Mouse (Mus musculus): ENCODE measurements at regions not wholly inside any gene's neighbourhood (a gene's known extent, or its start where the extent isn't known, plus 50 kb on each side); places are given as distances from the start of the nearest gene placed in this dataset.
A peak's percentile ranks its signal among the peaks of the same experiment; 100 is the strongest.

DNA sequence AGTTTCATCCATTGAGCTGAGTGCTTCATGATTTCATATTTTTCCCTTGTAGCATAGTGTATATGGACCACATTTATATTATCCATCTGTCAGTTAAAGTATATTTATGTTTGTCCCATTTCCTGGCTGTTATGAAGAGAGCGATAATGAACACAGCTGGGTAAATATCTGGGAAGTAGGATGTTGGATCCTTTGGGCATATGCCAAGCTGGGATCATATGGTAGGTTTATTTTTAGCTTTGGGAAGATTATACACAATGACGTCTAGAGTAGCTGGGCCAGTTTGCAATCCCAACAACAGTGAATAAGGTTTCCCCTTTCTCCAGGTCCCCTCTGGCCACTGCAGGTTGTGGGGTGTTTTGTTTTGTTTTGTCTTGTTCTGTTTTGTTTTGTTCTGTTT, 164.5 kb downstream of the Gm765 start:
- no peak for ATAC-seq (replicated peaks; ENCODE audit: low read depth, poor library complexity, severe bottlenecking)

DNA sequence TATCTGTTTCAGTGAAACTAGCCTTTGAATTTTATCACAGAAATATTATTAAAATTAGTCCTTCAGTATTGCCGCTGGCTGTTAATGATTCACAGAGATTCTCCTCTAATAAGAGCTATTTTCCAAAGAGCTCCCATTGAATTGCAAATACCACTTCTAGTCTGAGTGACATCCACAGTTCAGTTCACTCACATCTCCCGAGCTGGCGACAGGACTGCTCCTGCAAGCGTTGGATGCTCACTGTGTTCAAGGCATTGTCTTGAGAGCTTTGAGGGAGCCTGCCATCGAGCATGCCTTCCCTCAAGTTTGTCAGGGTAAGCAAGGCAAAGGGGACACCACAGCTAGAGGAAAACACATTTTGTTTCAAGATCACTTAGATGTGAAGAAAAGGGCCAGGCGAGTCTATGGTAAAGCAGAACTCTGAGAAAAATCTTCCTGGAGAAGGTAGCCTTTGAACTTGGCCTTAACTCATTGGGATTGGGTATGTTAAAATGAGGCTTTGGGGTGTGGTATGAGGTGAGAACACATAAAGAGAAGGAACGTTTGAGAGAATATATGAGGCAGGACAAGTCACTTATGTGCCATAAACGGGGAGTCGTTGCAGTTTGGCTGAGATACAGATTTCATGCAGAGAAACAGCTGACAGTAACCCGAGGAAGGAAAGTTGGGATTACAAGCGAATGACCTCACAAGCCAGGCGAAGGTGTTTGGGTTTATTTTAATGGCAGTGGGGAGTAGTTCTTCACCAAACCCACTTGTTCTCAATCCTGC, 193.3 kb downstream of the Gm765 start:
- ATAC-seq (replicated peaks; ENCODE audit: low read depth, poor library complexity, severe bottlenecking): no peak

GRCm38 (mm10) chr6:98147855-98148254, 194.7 kb downstream of the Gm765 start:
- ATAC-seq (replicated peaks; ENCODE audit: low read depth, poor library complexity, severe bottlenecking): no peak

DNA sequence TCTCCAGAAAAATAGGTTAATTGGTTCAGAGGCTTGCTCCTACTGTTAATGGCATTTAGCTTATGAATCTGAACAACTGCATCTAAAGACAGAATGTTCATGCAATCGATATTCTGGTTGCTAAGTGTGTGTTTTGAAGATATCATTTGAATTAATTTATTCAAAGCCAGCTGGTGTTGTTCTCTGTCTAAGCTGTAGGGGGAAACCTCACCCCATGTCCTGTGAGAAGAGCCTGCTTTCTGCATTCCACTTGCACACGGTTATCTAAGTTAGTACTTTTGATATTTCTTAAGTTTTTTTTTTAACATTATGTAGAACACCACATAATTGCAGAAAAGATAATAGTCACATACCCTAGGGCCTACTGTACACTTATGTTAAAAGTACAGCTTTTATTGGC, 209.6 kb downstream of the Gm765 start:
- peak; percentile 71 for ATAC-seq (replicated peaks; ENCODE audit: low read depth, poor library complexity, severe bottlenecking)

DNA sequence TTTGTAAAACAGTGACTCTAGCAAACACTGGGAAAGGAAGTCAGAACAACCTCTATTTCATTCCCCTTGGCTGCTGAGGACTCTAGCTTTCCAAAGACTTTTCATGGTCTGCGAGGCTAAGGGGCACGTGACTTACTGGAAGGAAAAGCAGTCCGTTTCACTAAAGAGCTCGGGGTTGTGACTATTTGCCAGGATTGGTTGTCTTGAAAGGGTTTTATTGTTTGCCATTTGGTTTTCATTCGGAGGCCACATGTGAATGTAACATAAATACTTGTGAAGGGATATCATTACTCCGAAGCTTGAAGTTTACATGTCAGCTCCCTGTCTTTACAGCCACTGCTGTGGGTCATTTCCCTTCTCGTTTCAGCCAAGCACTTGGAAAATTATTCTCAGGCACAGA, 217.1 kb downstream of the Gm765 start:
- no peak for ATAC-seq (replicated peaks; ENCODE audit: low read depth, poor library complexity, severe bottlenecking)

DNA sequence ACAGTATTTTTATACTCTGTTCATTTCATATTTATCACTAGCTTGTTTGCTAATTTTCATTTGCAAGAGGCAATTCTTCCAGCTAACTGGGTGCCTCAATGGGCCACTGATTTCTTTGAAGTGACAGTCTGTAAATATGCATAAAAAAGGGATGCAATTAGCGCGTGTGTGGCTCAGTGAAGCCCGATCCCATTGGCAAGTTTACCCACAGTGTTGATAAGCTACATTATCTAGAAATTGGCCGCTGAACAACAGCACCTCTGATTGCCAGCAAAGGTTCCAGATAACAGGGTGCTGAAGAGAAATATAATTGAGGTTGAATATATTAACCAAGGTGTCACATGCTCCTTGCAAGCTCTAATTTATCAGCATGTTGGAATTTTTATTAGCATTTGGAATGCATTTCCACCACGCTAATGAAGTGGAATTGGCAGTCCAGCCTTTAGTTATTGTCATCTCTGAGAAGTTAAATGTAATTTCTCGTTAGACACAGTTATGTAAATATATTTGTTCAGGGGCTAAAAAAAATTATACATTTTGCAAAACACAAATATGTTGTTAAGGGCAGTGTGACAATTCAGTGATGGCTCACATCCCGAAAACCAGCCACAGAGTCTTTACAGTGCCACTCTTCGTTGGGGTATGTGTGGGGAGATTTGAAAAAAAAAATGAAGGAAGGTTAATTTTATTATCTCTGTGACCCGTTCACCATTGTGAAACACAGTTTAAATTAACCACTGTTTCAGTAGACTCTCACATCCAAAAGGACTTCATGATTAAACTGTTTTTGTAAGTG, 224.0 kb downstream of the Gm765 start:
- ATAC-seq (replicated peaks; ENCODE audit: low read depth, poor library complexity, severe bottlenecking): no peak

- ATAC-seq (replicated peaks; ENCODE audit: low read depth, poor library complexity, severe bottlenecking): no peak
These were observed 228.0 kb downstream of the Gm765 start for GRCm38 (mm10) chr6:98114327-98115134.

DNA sequence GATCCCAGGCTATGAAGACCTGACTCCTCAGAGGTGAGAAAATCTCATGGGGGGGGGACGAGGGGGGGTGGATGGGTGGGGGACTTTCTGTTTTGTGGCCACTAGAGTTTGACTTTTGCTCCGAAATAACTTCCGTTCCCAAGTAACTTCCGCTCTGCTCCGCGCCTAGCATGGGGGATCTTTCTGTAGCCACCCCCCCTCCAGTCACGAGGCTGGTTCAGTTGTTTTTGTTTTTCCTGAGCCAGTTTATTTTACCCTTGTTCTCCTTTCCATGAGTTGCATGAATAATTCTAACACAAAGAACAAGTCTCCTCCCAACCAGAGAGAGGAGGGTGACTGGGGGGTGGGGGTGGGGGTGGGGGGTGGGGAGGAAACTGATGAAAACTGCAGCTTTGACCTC, 228.8 kb downstream of the Gm765 start:
- peak; percentile 89 for ATAC-seq (replicated peaks; ENCODE audit: low read depth, poor library complexity, severe bottlenecking)

DNA sequence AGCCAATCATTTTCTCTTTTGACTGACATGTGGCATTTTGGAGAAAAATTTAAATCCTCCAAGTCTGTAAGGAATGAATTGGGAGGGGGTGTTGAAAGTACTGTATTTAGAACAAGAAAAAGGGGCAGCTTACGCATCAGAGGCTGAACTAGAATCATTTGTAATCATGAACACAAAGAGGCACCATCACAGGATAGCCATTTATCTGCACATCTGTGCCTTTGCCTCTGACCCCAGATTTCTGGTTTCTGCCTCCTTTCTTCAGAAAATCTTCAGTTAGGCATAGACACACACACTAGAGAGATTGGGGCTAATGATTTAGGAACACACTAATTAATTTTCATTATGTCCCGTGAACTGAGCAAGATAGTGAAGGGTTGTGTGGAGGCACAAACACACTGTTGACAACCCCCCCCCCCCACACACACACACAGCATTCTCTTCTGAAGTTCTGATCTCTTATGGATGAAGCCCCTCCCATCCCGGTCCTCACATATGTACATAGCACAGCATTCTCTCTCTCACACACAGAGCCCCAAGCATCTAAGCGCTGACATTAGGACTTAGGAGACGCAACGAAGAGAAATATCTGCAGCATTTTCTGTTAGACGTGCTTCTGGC, 229.9 kb downstream of the Gm765 start:
- no peak for ATAC-seq (replicated peaks; ENCODE audit: low read depth, poor library complexity, severe bottlenecking)

DNA sequence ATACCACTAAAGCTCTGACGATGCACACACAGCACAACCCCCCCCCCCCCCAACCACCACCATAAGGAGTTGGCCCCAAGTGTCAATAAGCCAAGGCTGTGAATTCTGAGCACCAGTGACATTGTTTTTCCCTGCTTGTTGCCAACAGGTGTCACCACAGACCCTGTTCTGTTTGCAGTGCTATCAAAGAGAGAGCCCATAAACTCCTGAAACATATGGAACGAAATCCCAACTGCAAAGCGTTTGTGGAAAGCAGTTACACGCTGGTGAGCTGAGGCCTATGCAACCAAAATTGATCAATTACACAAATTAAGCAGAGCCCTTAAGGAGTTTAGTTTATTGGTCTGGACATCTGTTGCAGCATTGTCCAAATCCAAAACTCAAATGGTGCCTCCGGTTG, 235.4 kb downstream of the Gm765 start:
- ATAC-seq (replicated peaks; ENCODE audit: low read depth, poor library complexity, severe bottlenecking): no peak

- ATAC-seq (replicated peaks; ENCODE audit: low read depth, poor library complexity, severe bottlenecking): peak; percentile 89
These were observed 237.1 kb downstream of the Gm765 start for GRCm38 (mm10) chr6:98105280-98106090.

GRCm38 (mm10) chr6:98104432-98104831, 238.1 kb downstream of the Gm765 start:
- ATAC-seq (replicated peaks; ENCODE audit: low read depth, poor library complexity, severe bottlenecking): no peak

- no peak for ATAC-seq (replicated peaks; ENCODE audit: low read depth, poor library complexity, severe bottlenecking)
These were observed 241.5 kb downstream of the Gm765 start for GRCm38 (mm10) chr6:98101023-98101422.

- ATAC-seq (replicated peaks; ENCODE audit: low read depth, poor library complexity, severe bottlenecking): no peak
These were observed 243.4 kb downstream of the Gm765 start for GRCm38 (mm10) chr6:98099126-98099525.

DNA sequence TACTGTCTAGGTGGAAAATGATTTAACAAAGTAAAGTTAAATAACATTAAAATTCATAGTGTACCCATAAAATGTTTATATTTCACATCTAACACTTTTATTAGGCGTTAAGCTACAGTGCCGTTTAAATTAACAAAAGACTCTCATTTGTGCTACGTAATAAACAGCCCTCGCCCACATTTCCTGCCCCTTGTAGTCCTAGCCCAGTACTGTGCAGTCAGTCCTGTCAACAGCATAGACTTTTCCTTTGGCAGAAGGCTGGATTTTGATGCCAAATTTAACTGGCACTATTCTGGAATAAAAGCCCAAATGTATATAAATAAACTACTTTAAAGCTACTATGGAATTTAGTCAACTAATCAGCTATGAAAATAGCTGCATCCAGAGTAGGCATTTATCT, 247.3 kb downstream of the Gm765 start:
- ATAC-seq (replicated peaks; ENCODE audit: low read depth, poor library complexity, severe bottlenecking): no peak

- ATAC-seq (replicated peaks; ENCODE audit: low read depth, poor library complexity, severe bottlenecking): peak; percentile 68; the same call in 1 of the 2 replicates
These were observed 253.4 kb downstream of the Gm765 start for GRCm38 (mm10) chr6:98089185-98089584.

DNA sequence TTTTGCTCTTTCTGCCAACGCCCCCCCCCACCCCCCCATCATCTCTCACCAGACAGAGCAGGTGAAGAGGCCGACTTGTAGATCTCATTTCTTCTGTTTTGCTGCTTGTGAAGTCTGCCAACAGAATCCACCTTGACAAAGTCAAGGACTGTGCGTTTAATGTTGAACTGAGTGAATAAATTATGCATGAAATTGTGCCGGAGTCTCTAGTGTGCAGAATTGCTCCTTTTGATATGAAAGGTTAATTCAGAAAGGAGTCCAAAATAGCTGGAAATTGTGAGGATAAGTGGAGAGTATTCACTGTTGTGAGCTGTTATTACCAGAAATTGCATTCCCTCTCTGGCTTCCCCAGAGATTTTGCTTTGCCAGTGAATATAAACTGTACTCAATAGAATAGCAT, 262.5 kb downstream of the Gm765 start:
- no peak for ATAC-seq (replicated peaks; ENCODE audit: low read depth, poor library complexity, severe bottlenecking)
